Mouse (Mus musculus) lung, postnatal 0 days (tissue): Measurements from ENCODE around the gene Rai1.

Source experiments
- CTCF ChIP-seq: IDR thresholded peaks from 2 replicates; pipeline ENCODE4 v1.5.1; 2016; ENCODE audit warnings: antibody characterized with exemption, mild to moderate bottlenecking
- EP300 ChIP-seq: IDR thresholded peaks from 2 replicates; pipeline ENCODE4 v1.6.1; 2016; ENCODE audit warnings: antibody characterized with exemption, mild to moderate bottlenecking, control low read depth

- TF ChIP-seq EP300: no peak
- no peak for TF ChIP-seq CTCF
Measured at GRCm38 (mm10) chr11:60127863-60128512, 23.2 kb downstream of the Rai1 start.
